Mouse (Mus musculus) ES-E14 (cell line): ENCODE measurements around the gene Lamp1. TPM values are rescaled to one million over a fixed set of nuclear protein-coding genes. Genes with fewer than 3 reads are reported as not detected.

Experiments used
- DNase-seq: peaks from one replicate; pipeline ENCODE4 v3.0.0-alpha.2; 2013; ENCODE audit warnings: low read depth, low spot score
- H3K27ac ChIP-seq: 2 replicates; pipeline ENCODE4 v1.5.1; 2012; ENCODE audit warnings: low read depth, mild to moderate bottlenecking, low read length, moderate library complexity, mixed read lengths; ENCODE audit not compliant: poor library complexity, insufficient read depth, severe bottlenecking
- H3K36me3 ChIP-seq: 2 replicates; pipeline ENCODE4 v1.6.1; 2012; ENCODE audit warnings: mild to moderate bottlenecking, low read length, moderate library complexity, mixed read lengths; ENCODE audit not compliant: control insufficient read depth, poor library complexity, insufficient read depth, severe bottlenecking
- H3K4me1 ChIP-seq, 2 experiments: fragments of 150-350 bp in 1 of 2; sonication (generic) in 1 of 2; 2 replicates each; pipeline ENCODE4 v1.6.1; 2012; ENCODE audit warnings: low read length in 2 of 2, mild to moderate bottlenecking in 1 of 2, mixed read lengths in 1 of 2; ENCODE audit not compliant: control insufficient read depth in 2 of 2, insufficient read depth in 2 of 2, poor library complexity in 1 of 2
- H3K4me3 ChIP-seq, 2 experiments: fragments of 150-350 bp in 1 of 2; sonication (generic) in 1 of 2; 2 replicates each; pipeline ENCODE4 v1.5.1; 2012; ENCODE audit warnings: low read length in 2 of 2, low read depth in 1 of 2, mild to moderate bottlenecking in 1 of 2, mixed read lengths in 1 of 2; ENCODE audit not compliant: insufficient read depth in 1 of 2, poor library complexity in 1 of 2, severe bottlenecking in 1 of 2
- H3K9ac ChIP-seq: 2 replicates; pipeline ENCODE4 v1.6.1; 2012; ENCODE audit warnings: low read depth, mild to moderate bottlenecking, low read length, mixed read lengths; ENCODE audit not compliant: poor library complexity, insufficient read depth, severe bottlenecking
- H3K9me3 ChIP-seq: fragments of 150-350 bp; sonication (generic); 2 replicates; pipeline ENCODE4 v1.6.1; 2012; ENCODE audit warnings: low read depth, mild to moderate bottlenecking, low read length; ENCODE audit not compliant: control insufficient read depth, insufficient read depth
- CHD2 ChIP-seq: IDR thresholded peaks from 2 replicates; pipeline ENCODE4 v1.6.1; 2014; ENCODE audit warnings: mild to moderate bottlenecking, low read depth, low read length, inconsistent platforms
- HCFC1 ChIP-seq: IDR thresholded peaks from 2 replicates; pipeline ENCODE4 v1.6.1; 2012; ENCODE audit warnings: low read length, inconsistent platforms, borderline replicate concordance; ENCODE audit not compliant: insufficient read depth
- MAFK ChIP-seq: IDR thresholded peaks from 2 replicates; pipeline ENCODE4 v1.6.1; 2014; ENCODE audit warnings: mild to moderate bottlenecking, low read depth, low read length, inconsistent platforms; ENCODE audit not compliant: insufficient read depth
- ZC3H11A ChIP-seq: IDR thresholded peaks from 2 replicates; pipeline ENCODE4 v1.6.1; 2012; ENCODE audit warnings: low read depth, mild to moderate bottlenecking, inconsistent platforms, low read length, borderline replicate concordance
- ZNF384 ChIP-seq: IDR thresholded peaks from 2 replicates; pipeline ENCODE4 v1.6.1; 2012; ENCODE audit warnings: low read depth, low read length, inconsistent platforms
- in situ Hi-C, 2 experiments: fragments of 600-800 bp; cut with MboI; formaldehyde crosslinking; loops; one replicate each; pipeline ENCODE4 v1.15.1; 2025; ENCODE audit warnings: low sequenced_read_pairs in 2 of 2, inconsistent platforms in 1 of 2; ENCODE audit not compliant: unreplicated experiment in 2 of 2
- total RNA-seq: library from RNA; depleted of rRNA; stranded (reverse); fragments of 300-350 nt; gene quantifications from 2 replicates; pipeline ENCODE4 v1.2.3, GENCODE M21; 2012

Gene Lamp1
- total RNA-seq, 1 experiment, result 559 TPM

DNA sequence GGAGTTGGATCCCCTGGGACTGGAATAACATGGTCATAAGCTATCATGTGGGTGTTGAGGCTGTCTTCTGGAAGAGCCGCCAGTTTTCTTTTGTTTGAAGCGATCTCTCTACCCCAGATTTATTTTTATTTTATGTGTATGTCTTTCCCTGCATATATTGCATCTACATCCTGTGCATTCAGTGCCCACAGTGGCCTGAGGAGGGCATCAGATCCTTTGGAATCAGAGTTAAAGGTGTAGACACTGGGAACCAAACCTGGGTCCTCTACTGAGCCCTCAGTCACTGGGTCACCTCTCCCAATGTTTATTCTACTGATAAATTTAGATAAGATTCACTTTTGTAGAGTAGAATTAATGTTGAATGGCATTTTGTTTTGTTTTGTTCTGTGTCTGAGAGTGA, 9.7 kb upstream of the Lamp1 start:
- Histone ChIP-seq H3K27ac (no peak overlapping the region), H3K9me3 (no peaks in the 10 kb centered on the region), H3K4me1 (peaks cover 0 to 3% of the 10 kb centered on the region in 2 experiments; a peak in 1 of 4 replicates), H3K4me3 (no peak overlapping the region), H3K36me3 (peaks cover 6% of the 10 kb centered on the region; the same call in 1 of the 2 replicates), H3K9ac (no peak overlapping the region)
- in situ Hi-C loops, result no loop called here
- TF ChIP-seq CHD2 (no peak), ZC3H11A (no peak), MAFK (no peak), HCFC1 (no peak), ZNF384 (no peak)
- DNase-seq, result no peak

DNA sequence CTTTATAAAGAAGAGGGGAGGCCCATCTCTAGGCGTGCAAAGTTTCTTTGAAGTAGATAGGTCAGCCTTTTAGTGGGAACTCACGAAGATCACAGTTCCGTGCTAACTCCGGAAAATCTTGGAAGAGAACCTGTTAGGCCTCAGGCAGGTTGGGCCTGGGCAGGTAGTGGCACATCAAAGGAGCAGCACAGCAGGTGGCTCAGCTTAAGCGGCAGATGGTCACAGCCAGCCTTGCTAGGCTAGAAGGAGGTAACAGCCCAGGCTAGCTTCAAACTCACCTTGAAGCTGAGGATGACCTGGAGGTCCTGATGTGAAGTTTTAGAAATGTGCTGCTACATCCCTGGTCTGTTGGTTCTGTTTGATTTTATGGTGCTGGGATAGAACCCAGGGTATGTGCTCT, 9.1 kb upstream of the Lamp1 start:
- no peak overlapping the region for H3K4me3 ChIP-seq
- no peak overlapping the region for H3K27ac ChIP-seq
- DNase-seq, result no peak
- H3K9me3 ChIP-seq, result no peaks in the 10 kb centered on the region
- H3K36me3 ChIP-seq, result peaks cover 2% of the 10 kb centered on the region; the same call in 1 of the 2 replicates
- no peak for TF ChIP-seq ZNF384
- no peak for TF ChIP-seq HCFC1
- H3K4me1 ChIP-seq, result peaks cover 0 to 3% of the 10 kb centered on the region in 2 experiments; a peak in 1 of 4 replicates
- no peak overlapping the region for H3K9ac ChIP-seq
- in situ Hi-C loops, result no loop called here

DNA sequence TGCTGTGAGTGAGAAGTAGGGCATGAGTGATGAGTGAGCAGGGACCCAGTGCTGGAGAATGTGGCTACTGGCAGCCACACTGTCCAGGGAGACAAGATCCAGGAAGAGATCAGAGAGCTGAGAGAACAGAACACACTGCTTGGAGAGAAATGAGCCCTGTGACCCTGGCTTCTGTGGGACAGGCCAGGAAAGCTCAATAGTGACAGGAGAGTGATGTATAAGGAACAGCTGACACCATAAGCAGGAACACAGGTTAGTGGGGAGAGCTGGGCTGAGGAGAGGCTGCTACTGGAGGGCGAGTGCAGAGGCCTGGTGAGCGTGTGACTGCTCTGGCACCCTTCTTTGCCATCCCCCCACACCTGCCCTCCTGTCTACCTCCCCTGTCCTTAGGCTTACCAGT, 8.0 kb upstream of the Lamp1 start:
- DNase-seq, result no peak
- Histone ChIP-seq H3K4me1 (peaks cover 0 to 3% of the 10 kb centered on the region in 2 experiments; a peak in 1 of 4 replicates), H3K9ac (no peak overlapping the region), H3K27ac (no peak overlapping the region), H3K9me3 (no peaks in the 10 kb centered on the region), H3K4me3 (no peak overlapping the region), H3K36me3 (peaks cover 2% of the 10 kb centered on the region; the same call in 1 of the 2 replicates)
- in situ Hi-C loops, result no loop called here
- TF ChIP-seq MAFK, result no peak
- TF ChIP-seq CHD2, result no peak
- no peak for TF ChIP-seq ZNF384
- TF ChIP-seq ZC3H11A, result no peak
- TF ChIP-seq HCFC1, result no peak

GRCm38 (mm10) chr8:13154099-13154498, 4.9 kb upstream of the Lamp1 start:
- H3K36me3 ChIP-seq, result no peaks in the 10 kb centered on the region
- no peaks in the 10 kb centered on the region for H3K9me3 ChIP-seq
- no peak overlapping the region for H3K4me3 ChIP-seq
- in situ Hi-C loops, result no loop called here
- TF ChIP-seq ZC3H11A (no peak), CHD2 (no peak), ZNF384 (no peak), MAFK (no peak), HCFC1 (no peak)
- no peak for DNase-seq
- no peak overlapping the region for H3K9ac ChIP-seq
- H3K27ac ChIP-seq, result no peak overlapping the region
- H3K4me1 ChIP-seq, result peaks cover 0 to 6% of the 10 kb centered on the region in 2 experiments; a peak in 1 of 4 replicates

DNA sequence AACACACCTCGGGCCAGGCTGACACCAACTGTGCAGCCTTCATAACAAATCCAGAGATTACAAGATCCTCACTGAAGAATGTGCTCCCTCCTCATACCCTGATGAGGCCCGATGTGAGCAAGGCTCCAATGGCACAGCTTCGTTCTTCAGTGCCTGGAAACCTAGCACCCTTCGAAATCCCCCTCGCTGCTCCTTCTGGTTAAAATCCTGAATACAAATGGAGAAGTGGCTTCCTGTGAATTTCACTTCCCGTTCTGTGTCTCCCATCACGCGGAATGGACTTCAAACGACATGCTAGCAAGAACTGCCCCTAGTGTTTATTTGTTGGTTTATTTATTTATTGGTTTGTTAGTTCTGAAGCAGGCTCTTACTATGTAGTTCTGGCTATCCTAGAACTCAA, 3.6 kb upstream of the Lamp1 start:
- no peaks in the 10 kb centered on the region for H3K9me3 ChIP-seq
- TF ChIP-seq HCFC1, result no peak
- no peak for TF ChIP-seq ZNF384
- TF ChIP-seq CHD2, result no peak
- no peak for TF ChIP-seq ZC3H11A
- no peak for TF ChIP-seq MAFK
- peaks cover 0 to 3% of the 10 kb centered on the region in 2 experiments; a peak in 2 of 4 replicates for H3K4me1 ChIP-seq
- H3K9ac ChIP-seq, result no peak overlapping the region
- in situ Hi-C loops, result no loop called here
- no peak for DNase-seq
- no peaks in the 10 kb centered on the region for H3K36me3 ChIP-seq
- no peak overlapping the region for H3K27ac ChIP-seq
- H3K4me3 ChIP-seq, result no peak overlapping the region
